Mouse (Mus musculus) lung, embryonic 14.5 days (tissue): ENCODE results near the gene Ptpn1. TPM values are rescaled to one million over a fixed set of nuclear protein-coding genes. Genes with fewer than 3 reads are reported as not detected.

ENCODE experiments used
- ATAC-seq: fragments of 200-750 bp; cut with Nextera tagmentation; 2 replicates; pipeline ENCODE4 v1.8.0; 2017; ENCODE audit warnings: mild to moderate bottlenecking, moderate TSS enrichment, moderate library complexity; ENCODE audit not compliant: insufficient read depth
- DNase-seq: peaks from one replicate; pipeline ENCODE4 v3.0.0-alpha.2; 2015
- H3K27ac ChIP-seq: fragments of 300-500 bp; sonication (generic); 2 replicates; pipeline ENCODE4 v1.5.1; 2014; ENCODE audit warnings: low read depth, mild to moderate bottlenecking, moderate library complexity
- H3K27me3 ChIP-seq: fragments of 300-500 bp; sonication (generic); 2 replicates; pipeline ENCODE4 v1.6.1; 2014; ENCODE audit warnings: low read length, control low read depth; ENCODE audit not compliant: insufficient read depth
- H3K36me3 ChIP-seq: fragments of 300-500 bp; sonication (generic); 2 replicates; pipeline ENCODE4 v1.6.1; 2014; ENCODE audit warnings: control low read depth; ENCODE audit not compliant: insufficient read depth
- H3K4me1 ChIP-seq: fragments of 300-500 bp; sonication (generic); 2 replicates; pipeline ENCODE4 v1.6.1; 2014; ENCODE audit warnings: antibody characterized with exemption, control low read depth; ENCODE audit not compliant: insufficient read depth
- H3K4me2 ChIP-seq: fragments of 300-500 bp; sonication (generic); 2 replicates; pipeline ENCODE4 v1.6.1; 2014; ENCODE audit warnings: mild to moderate bottlenecking
- H3K4me3 ChIP-seq: fragments of 300-500 bp; sonication (generic); 2 replicates; pipeline ENCODE4 v1.5.1; 2014; ENCODE audit warnings: low read depth, low read length
- H3K9ac ChIP-seq: fragments of 300-500 bp; sonication (generic); 2 replicates; pipeline ENCODE4 v1.6.1; 2014
- H3K9me3 ChIP-seq: fragments of 300-500 bp; sonication (generic); 2 replicates; pipeline ENCODE4 v1.6.1; 2016; ENCODE audit warnings: low read depth, low read length, control low read depth
- CTCF ChIP-seq: IDR thresholded peaks from 2 replicates; pipeline ENCODE4 v1.5.1; 2016; ENCODE audit warnings: antibody characterized with exemption, low read depth
- WGBS: fragments of 180-500 bp; shearing (Covaris S2); extraction: QIAGEN DNeasy Blood & Tissue Kit; methylation state at CpG from one replicate; pipeline ENCODE4 v1.1.7; 2014; 5-methylcytosine and 5-hydroxymethylcytosine counted together
- polyA plus RNA-seq: library from polyadenylated mRNA; unstranded; fragments of >200 nt; fragmentation: Nextera tagmentation; extraction: Ambion mirVana; gene quantifications from 2 replicates; pipeline ENCODE4 v1.2.1, GENCODE M21; 2014

Gene Ptpn1
- polyA plus RNA-seq, 1 experiment from 2014 or later = 59.3 TPM

GRCm38 (mm10) chr2:167921823-167922222 lies 10.0 kb upstream of the Ptpn1 start:
- no peak overlapping the region for H3K4me3 ChIP-seq
- H3K27me3 ChIP-seq = no peaks in the 10 kb centered on the region
- H3K36me3 ChIP-seq = no peaks in the 10 kb centered on the region
- DNase-seq (no peak), ATAC-seq (no peak)
- H3K4me2 ChIP-seq = no peak overlapping the region
- H3K27ac ChIP-seq = no peak overlapping the region
- H3K9me3 ChIP-seq = no peaks in the 10 kb centered on the region
- 76% methylated on average over 8 of the region's 8 CpGs for WGBS
- no peaks in the 10 kb centered on the region for H3K4me1 ChIP-seq
- no peak for TF ChIP-seq CTCF
- no peak overlapping the region for H3K9ac ChIP-seq

GRCm38 (mm10) chr2:167924011-167924410 lies 7.8 kb upstream of the Ptpn1 start:
- peaks cover 3% of the 10 kb centered on the region; the same call in 1 of the 2 replicates for H3K4me1 ChIP-seq
- no peaks in the 10 kb centered on the region for H3K9me3 ChIP-seq
- WGBS = 83% methylated on average over 5 of the region's 5 CpGs
- H3K4me2 ChIP-seq = no peak overlapping the region; the same call in 1 of the 2 replicates
- TF ChIP-seq CTCF = no peak
- H3K9ac ChIP-seq = no peak overlapping the region
- no peak overlapping the region for H3K27ac ChIP-seq
- H3K4me3 ChIP-seq = no peak overlapping the region
- ATAC-seq (no peak), DNase-seq (no peak)
- no peaks in the 10 kb centered on the region for H3K36me3 ChIP-seq
- no peaks in the 10 kb centered on the region for H3K27me3 ChIP-seq

- peaks cover 3% of the 10 kb centered on the region; the same call in 1 of the 2 replicates for H3K4me1 ChIP-seq
- peak overlapping the region; percentile 58 for H3K9ac ChIP-seq
- DNase-seq = peak; percentile 92
- no peaks in the 10 kb centered on the region for H3K27me3 ChIP-seq
- H3K27ac ChIP-seq = peak overlapping the region; percentile 90
- peak overlapping the region; percentile 80 for H3K4me2 ChIP-seq
- TF ChIP-seq CTCF = peak; percentile 41
- no peaks in the 10 kb centered on the region for H3K36me3 ChIP-seq
- 2% methylated on average over 29 of the region's 29 CpGs for WGBS
- H3K9me3 ChIP-seq = no peaks in the 10 kb centered on the region
- ATAC-seq = peak; percentile 73
- peak overlapping the region; percentile 37 for H3K4me3 ChIP-seq
Observed at GRCm38 (mm10) chr2:167924803-167925604, 6.9 kb upstream of the Ptpn1 start.

- WGBS = 81% methylated on average over 11 of the region's 11 CpGs
- H3K9ac ChIP-seq = no peak overlapping the region
- TF ChIP-seq CTCF = no peak
- no peak for DNase-seq
- H3K27me3 ChIP-seq = no peaks in the 10 kb centered on the region
- H3K4me2 ChIP-seq = peak overlapping the region; percentile 80; the same call in 1 of the 2 replicates
- H3K36me3 ChIP-seq = no peaks in the 10 kb centered on the region
- H3K27ac ChIP-seq = 0 out of 2 replicates have a peak overlapping the region, but pooled peaks have one; percentile 9
- peaks cover 3% of the 10 kb centered on the region; the same call in 1 of the 2 replicates for H3K4me1 ChIP-seq
- H3K4me3 ChIP-seq = no peak overlapping the region
- no peaks in the 10 kb centered on the region for H3K9me3 ChIP-seq
- ATAC-seq = no peak
Observed at GRCm38 (mm10) chr2:167925841-167926800, 5.7 kb upstream of the Ptpn1 start.

- no peak overlapping the region for H3K4me2 ChIP-seq
- 52% methylated on average over 4 of the region's 4 CpGs for WGBS
- no peak for DNase-seq
- 0 out of 2 replicates have a peak overlapping the region, but pooled peaks have one; percentile 26 for H3K27ac ChIP-seq
- H3K9ac ChIP-seq = no peak overlapping the region
- no peak for ATAC-seq
- no peaks in the 10 kb centered on the region for H3K9me3 ChIP-seq
- no peaks in the 10 kb centered on the region for H3K27me3 ChIP-seq
- no peak for TF ChIP-seq CTCF
- H3K36me3 ChIP-seq = no peaks in the 10 kb centered on the region
- H3K4me3 ChIP-seq = no peak overlapping the region
- peaks cover 3% of the 10 kb centered on the region; the same call in 1 of the 2 replicates for H3K4me1 ChIP-seq
Observed at GRCm38 (mm10) chr2:167928002-167928526, 3.8 kb upstream of the Ptpn1 start.

GRCm38 (mm10) chr2:167928972-167929371 lies 2.9 kb upstream of the Ptpn1 start:
- 72% methylated on average over 3 of the region's 3 CpGs for WGBS
- Histone ChIP-seq H3K4me2 (no peak overlapping the region), H3K4me3 (no peak overlapping the region), H3K36me3 (no peaks in the 10 kb centered on the region), H3K9ac (no peak overlapping the region), H3K27ac (peak overlapping the region; percentile 26; the same call in 1 of the 2 replicates), H3K27me3 (no peaks in the 10 kb centered on the region), H3K9me3 (no peaks in the 10 kb centered on the region), H3K4me1 (peaks cover 6% of the 10 kb centered on the region; the same call in 1 of the 2 replicates)
- TF ChIP-seq CTCF = no peak
- DNase-seq (peak; percentile 35), ATAC-seq (no peak)
